ENCODE assay signal across 8 mouse cellular contexts in the genomic region with DNA sequence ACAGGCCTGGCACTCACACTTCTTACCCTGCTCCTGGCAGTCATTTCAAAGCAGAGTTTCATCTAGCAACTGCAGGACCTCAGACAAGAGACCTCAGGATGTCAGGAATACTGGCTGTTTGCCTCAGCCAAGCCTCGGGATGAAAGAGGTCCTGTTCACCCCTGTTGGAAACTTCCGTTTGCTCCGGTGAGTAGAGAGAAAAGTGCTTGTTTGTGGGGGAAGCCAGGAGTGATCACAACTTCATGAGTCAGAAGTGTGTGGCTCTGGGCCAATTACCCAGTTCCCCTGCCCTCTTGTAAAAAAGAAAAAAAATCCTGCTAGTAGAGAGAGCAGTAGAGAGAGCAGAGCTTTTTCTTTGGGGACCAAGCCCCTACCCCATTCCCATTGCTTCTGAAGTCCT.
A peak's percentile ranks its signal among the peaks of the same experiment; 100 is the strongest.
DNase-seq lines count a peak whose midpoint lies in the region; ATAC-seq and TF ChIP-seq lines count a peak whose summit lies in the region.

No protein-coding gene starts in this region.

- ATAC-seq in embryonic facial prominence, embryonic 14.5 days (ENCODE audit: low read depth): peak; percentile 44; the same call in 1 of the 2 replicates
- no peak for ATAC-seq in lung, postnatal 0 days
- peak; percentile 85 for ATAC-seq in forebrain, embryonic 16.5 days
- peak; percentile 59 for ATAC-seq in midbrain, embryonic 15.5 days (replicated peaks)
- no peak for ATAC-seq in megakaryocyte, adult 5-6 weeks (ENCODE audit: poor library complexity, severe bottlenecking)

- no peaks in the 10 kb centered on the region for H3K9me3 ChIP-seq in embryonic facial prominence, embryonic 14.5 days (ENCODE audit: control insufficient read depth, low read length)
- H3K9me3 ChIP-seq in embryonic facial prominence, embryonic 10.5 days: no peaks in the 10 kb centered on the region
- no peaks in the 10 kb centered on the region for H3K9me3 ChIP-seq in lung, postnatal 0 days (ENCODE audit: low read length)
- no peaks in the 10 kb centered on the region for H3K9me3 ChIP-seq in forebrain, embryonic 16.5 days (ENCODE audit: control insufficient read depth, low read length)
- H3K9me3 ChIP-seq in midbrain, embryonic 15.5 days: no peaks in the 10 kb centered on the region

- no peaks in the 10 kb centered on the region for H3K4me1 ChIP-seq in embryonic facial prominence, embryonic 14.5 days (ENCODE audit: control insufficient read depth, insufficient read depth, low read length)
- no peaks in the 10 kb centered on the region for H3K4me1 ChIP-seq in embryonic facial prominence, embryonic 10.5 days
- H3K4me1 ChIP-seq in lung, postnatal 0 days (ENCODE audit: insufficient read depth, low read depth, low read length): no peaks in the 10 kb centered on the region
- 0 out of 2 replicates have a peak, but pooled peaks cover 6% of the 10 kb centered on the region for H3K4me1 ChIP-seq in forebrain, embryonic 16.5 days (replicated peaks; ENCODE audit: control insufficient read depth, insufficient read depth, low read length)
- no peaks in the 10 kb centered on the region for H3K4me1 ChIP-seq in midbrain, embryonic 15.5 days

- TF ChIP-seq CTCF in lung, postnatal 0 days (IDR thresholded peaks at IDR 0.05): no peak

- H3K9ac ChIP-seq in embryonic facial prominence, embryonic 14.5 days (ENCODE audit: low read depth, low read length): no peak overlapping the region
- no peak overlapping the region for H3K9ac ChIP-seq in lung, postnatal 0 days (replicated peaks; ENCODE audit: low read depth)
- no peak overlapping the region for H3K9ac ChIP-seq in forebrain, embryonic 16.5 days (replicated peaks; ENCODE audit: low read depth, low read length)
- H3K9ac ChIP-seq in midbrain, embryonic 15.5 days: no peak overlapping the region

- TF ChIP-seq EP300 in lung, postnatal 0 days (IDR thresholded peaks at IDR 0.05): no peak

- no peaks in the 10 kb centered on the region for H3K27me3 ChIP-seq in embryonic facial prominence, embryonic 14.5 days (replicated peaks; ENCODE audit: control insufficient read depth, insufficient read depth, low read length)
- no peaks in the 10 kb centered on the region for H3K27me3 ChIP-seq in embryonic facial prominence, embryonic 10.5 days (replicated peaks; ENCODE audit: low read depth, poor library complexity, severe bottlenecking)
- no peaks in the 10 kb centered on the region for H3K27me3 ChIP-seq in lung, postnatal 0 days (replicated peaks; ENCODE audit: insufficient read depth, low read length)
- H3K27me3 ChIP-seq in forebrain, embryonic 16.5 days (replicated peaks; ENCODE audit: control insufficient read depth, insufficient read depth, low read length): no peaks in the 10 kb centered on the region
- no peaks in the 10 kb centered on the region for H3K27me3 ChIP-seq in midbrain, embryonic 15.5 days (replicated peaks)

- H3K27ac ChIP-seq in embryonic facial prominence, embryonic 14.5 days (replicated peaks; ENCODE audit: low read depth, low read length): no peak overlapping the region
- H3K27ac ChIP-seq in embryonic facial prominence, embryonic 10.5 days (replicated peaks): no peak overlapping the region
- no peak overlapping the region for H3K27ac ChIP-seq in lung, postnatal 0 days (ENCODE audit: low read length)
- H3K27ac ChIP-seq in forebrain, embryonic 16.5 days (ENCODE audit: low read length): no peak overlapping the region
- no peak overlapping the region for H3K27ac ChIP-seq in midbrain, embryonic 15.5 days

- H3K4me3 ChIP-seq in embryonic facial prominence, embryonic 14.5 days (ENCODE audit: low read depth, low read length): no peak overlapping the region
- H3K4me3 ChIP-seq in embryonic facial prominence, embryonic 10.5 days: no peak overlapping the region
- H3K4me3 ChIP-seq in lung, postnatal 0 days (ENCODE audit: low read depth, low read length): no peak overlapping the region
- no peak overlapping the region for H3K4me3 ChIP-seq in forebrain, embryonic 16.5 days (replicated peaks; ENCODE audit: low read length)
- H3K4me3 ChIP-seq in midbrain, embryonic 15.5 days: no peak overlapping the region

- 29% methylated on average over 3 of the region's 3 CpGs for WGBS in embryonic facial prominence, embryonic 14.5 days
- WGBS in embryonic facial prominence, embryonic 10.5 days: 22% methylated on average over 3 of the region's 3 CpGs
- WGBS in lung, postnatal 0 days: 9% methylated on average over 3 of the region's 3 CpGs
- WGBS in forebrain, embryonic 16.5 days: 6% methylated on average over 3 of the region's 3 CpGs
- 33% methylated on average over 3 of the region's 3 CpGs for WGBS in midbrain, embryonic 15.5 days

- H3K4me2 ChIP-seq in embryonic facial prominence, embryonic 14.5 days (ENCODE audit: low read depth, low read length): no peak overlapping the region
- no peak overlapping the region for H3K4me2 ChIP-seq in lung, postnatal 0 days (replicated peaks; ENCODE audit: low read depth, low read length)
- no peak overlapping the region for H3K4me2 ChIP-seq in forebrain, embryonic 16.5 days (ENCODE audit: low read length)
- H3K4me2 ChIP-seq in midbrain, embryonic 15.5 days: no peak overlapping the region

- DNase-seq in embryonic facial prominence, embryonic 14.5 days (ENCODE audit: low spot score): peak; percentile 75
- no peak for DNase-seq in embryonic facial prominence, embryonic 10.5 days (ENCODE audit: low spot score)
- DNase-seq in lung, postnatal 0 days (ENCODE audit: low spot score): peak; percentile 11
- no peak for DNase-seq in lung, postnatal 4 days
- DNase-seq in T-cell, adult 2 months (ENCODE audit: low spot score): no peak

- H3K36me3 ChIP-seq in embryonic facial prominence, embryonic 14.5 days (ENCODE audit: control insufficient read depth, insufficient read depth, low read length): no peaks in the 10 kb centered on the region
- H3K36me3 ChIP-seq in embryonic facial prominence, embryonic 10.5 days (replicated peaks): no peaks in the 10 kb centered on the region
- H3K36me3 ChIP-seq in lung, postnatal 0 days (ENCODE audit: insufficient read depth, low read length): no peaks in the 10 kb centered on the region
- no peaks in the 10 kb centered on the region for H3K36me3 ChIP-seq in forebrain, embryonic 16.5 days (ENCODE audit: control insufficient read depth, insufficient read depth)
- H3K36me3 ChIP-seq in midbrain, embryonic 15.5 days (replicated peaks): no peaks in the 10 kb centered on the region

Comparison
In these comparisons a context has a peak if more than half of its experiments do, and no peak if none do; other contexts are left out.
1. DNase-seq: peak in embryonic facial prominence, embryonic 14.5 days (single experiment) and lung, postnatal 0 days (single experiment); none in embryonic facial prominence, embryonic 10.5 days (single experiment), lung, postnatal 4 days (0 of 2) and T-cell, adult 2 months (single experiment).
2. ATAC-seq: peak in embryonic facial prominence, embryonic 14.5 days (single experiment), forebrain, embryonic 16.5 days (single experiment) and midbrain, embryonic 15.5 days (single experiment); none in lung, postnatal 0 days (single experiment) and megakaryocyte, adult 5-6 weeks (single experiment).